Mouse (Mus musculus): ENCODE results near the gene Zfp750. TPM values are rescaled to one million over a fixed set of nuclear protein-coding genes. Genes with fewer than 3 reads are reported as not detected.

Gene Zfp750
- polyA plus RNA-seq, 1 experiment = not detected

DNA sequence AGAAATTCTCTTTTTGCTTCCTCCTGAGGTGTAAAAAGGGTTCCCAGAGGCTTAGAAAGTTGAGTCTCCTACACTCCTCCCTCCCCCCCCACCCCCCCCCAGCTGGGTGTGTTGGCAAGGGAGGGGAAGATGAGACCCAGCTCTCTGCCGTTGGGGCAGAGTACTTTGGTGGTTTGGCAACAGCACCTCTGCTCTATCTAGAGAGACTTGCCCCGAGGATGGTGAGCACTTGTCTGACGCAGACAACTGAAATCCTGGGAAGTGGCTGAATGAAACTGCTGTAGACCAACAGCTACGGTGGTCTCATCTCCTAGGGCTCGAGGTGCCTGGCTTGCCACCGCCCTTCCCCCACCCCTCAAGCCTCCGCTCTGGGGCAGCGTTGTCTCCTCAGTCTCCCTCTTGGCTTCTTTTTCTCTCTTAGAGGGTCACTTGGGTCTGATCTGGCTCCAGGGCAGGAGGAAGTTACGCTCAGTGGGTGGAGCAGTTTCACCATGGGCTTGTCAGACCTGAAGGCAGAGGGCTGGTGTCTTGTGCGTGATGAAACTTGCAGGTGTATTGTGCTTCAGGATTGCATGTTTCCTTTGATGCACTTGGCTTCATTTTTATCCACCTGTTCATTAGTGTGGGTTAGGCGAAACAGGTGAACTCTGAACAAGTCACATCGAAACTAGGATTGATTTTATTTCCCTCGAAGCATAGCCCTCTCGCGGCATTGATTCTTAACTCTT, 39.5 kb downstream of the Zfp750 start:
- 87% methylated on average over 15 of the region's 15 CpGs for WGBS
- Histone ChIP-seq H3K4me3 (ENCODE audit: low read depth, low read length) (no peak overlapping the region), H3K27ac (ENCODE audit: insufficient read depth, low read depth, low read length) (0 out of 2 replicates have a peak overlapping the region, but pooled peaks have one; percentile 6), H3K36me3 (ENCODE audit: control insufficient read depth, insufficient read depth, low read length) (peaks cover 14% of the 10 kb centered on the region; the same call in 1 of the 2 replicates), H3K4me1 (ENCODE audit: control insufficient read depth, insufficient read depth, insufficient read length, low read length) (peaks cover 2% of the 10 kb centered on the region), H3K27me3 (ENCODE audit: control insufficient read depth, insufficient read depth, low read length) (no peaks in the 10 kb centered on the region)
- TF ChIP-seq POLR2A (IDR thresholded peaks at IDR 0.05; ENCODE audit: low read depth, low read length) (no peak), CTCF (IDR thresholded peaks at IDR 0.05; ENCODE audit: extremely low read depth, insufficient read length, insufficient replicate concordance, low read depth, low read length) (no peak)

- Histone ChIP-seq H3K36me3 (ENCODE audit: control insufficient read depth, insufficient read depth, low read length) (peaks cover 14% of the 10 kb centered on the region; the same call in 1 of the 2 replicates), H3K27me3 (ENCODE audit: control insufficient read depth, insufficient read depth, low read length) (no peaks in the 10 kb centered on the region), H3K4me1 (ENCODE audit: control insufficient read depth, insufficient read depth, insufficient read length, low read length) (peaks cover 2% of the 10 kb centered on the region), H3K4me3 (ENCODE audit: low read depth, low read length) (no peak overlapping the region), H3K27ac (ENCODE audit: insufficient read depth, low read depth, low read length) (no peak overlapping the region)
- WGBS = 23% methylated on average over 9 of the region's 9 CpGs
- peak; percentile 91; the same call in 1 of the 2 replicates for TF ChIP-seq CTCF (IDR thresholded peaks at IDR 0.05; ENCODE audit: extremely low read depth, insufficient read length, insufficient replicate concordance, low read depth, low read length)
- no peak for TF ChIP-seq POLR2A (IDR thresholded peaks at IDR 0.05; ENCODE audit: low read depth, low read length)
Observed at GRCm38 (mm10) chr11:121475699-121476415, 43.3 kb downstream of the Zfp750 start.

GRCm38 (mm10) chr11:121474831-121475230, 44.3 kb downstream of the Zfp750 start:
- no peaks in the 10 kb centered on the region for H3K27me3 ChIP-seq (ENCODE audit: control insufficient read depth, insufficient read depth, low read length)
- no peak overlapping the region for H3K4me3 ChIP-seq (ENCODE audit: low read depth, low read length)
- no peak overlapping the region for H3K27ac ChIP-seq (ENCODE audit: insufficient read depth, low read depth, low read length)
- TF ChIP-seq POLR2A (IDR thresholded peaks at IDR 0.05; ENCODE audit: low read depth, low read length) (no peak), CTCF (IDR thresholded peaks at IDR 0.05; ENCODE audit: extremely low read depth, insufficient read length, insufficient replicate concordance, low read depth, low read length) (no peak)
- WGBS = 79% methylated on average over 3 of the region's 3 CpGs
- peaks cover 2% of the 10 kb centered on the region for H3K4me1 ChIP-seq (ENCODE audit: control insufficient read depth, insufficient read depth, insufficient read length, low read length)
- H3K36me3 ChIP-seq (ENCODE audit: control insufficient read depth, insufficient read depth, low read length) = peaks cover 18% of the 10 kb centered on the region; the same call in 1 of the 2 replicates

- H3K27ac ChIP-seq (ENCODE audit: insufficient read depth, low read depth, low read length) = no peak overlapping the region
- no peaks in the 10 kb centered on the region for H3K27me3 ChIP-seq (ENCODE audit: control insufficient read depth, insufficient read depth, low read length)
- H3K4me1 ChIP-seq (ENCODE audit: control insufficient read depth, insufficient read depth, insufficient read length, low read length) = peaks cover 1% of the 10 kb centered on the region; the same call in 1 of the 2 replicates
- no peak overlapping the region for H3K4me3 ChIP-seq (ENCODE audit: low read depth, low read length)
- H3K36me3 ChIP-seq (ENCODE audit: control insufficient read depth, insufficient read depth, low read length) = peaks cover 29% of the 10 kb centered on the region
- 30% methylated on average over 6 of the region's 6 CpGs for WGBS
- no peak for TF ChIP-seq CTCF (IDR thresholded peaks at IDR 0.05; ENCODE audit: extremely low read depth, insufficient read length, insufficient replicate concordance, low read depth, low read length)
- no peak for TF ChIP-seq POLR2A (IDR thresholded peaks at IDR 0.05; ENCODE audit: low read depth, low read length)
Observed at GRCm38 (mm10) chr11:121467408-121467807, 51.7 kb downstream of the Zfp750 start.

Other genes with a start within 250 kb of the Zfp750 start
- gene Wdr45b, start 164.9 kb downstream of the Zfp750 start, polyA plus RNA-seq (2012; rRNA removed) = 17.6 and 26.4 TPM in 2 replicates
- 0.51 and 1.1 TPM in 2 replicates for gene Rab40b, start 131.1 kb downstream of the Zfp750 start, polyA plus RNA-seq (2012; rRNA removed)
- gene Fn3krp, start 97.9 kb downstream of the Zfp750 start, polyA plus RNA-seq (2012; rRNA removed) = 1.3 and 1.9 TPM in 2 replicates
- gene Fn3k, start 84.4 kb downstream of the Zfp750 start, polyA plus RNA-seq (2012; rRNA removed) = 0.95 and 1.0 TPM in 2 replicates
- gene Tbcd, start 67.4 kb downstream of the Zfp750 start, polyA plus RNA-seq (2012; rRNA removed) = 23.2 and 45.7 TPM in 2 replicates
- 2.1 and 4.4 TPM in 2 replicates for gene B3gntl1, start 153.8 kb upstream of the Zfp750 start, polyA plus RNA-seq (2012; rRNA removed)
- gene Metrnl, start 182.2 kb upstream of the Zfp750 start, polyA plus RNA-seq (2012; rRNA removed) = 150 and 219 TPM in 2 replicates

All from small intestine, adult 2 months (tissue).